In the genomic region with DNA sequence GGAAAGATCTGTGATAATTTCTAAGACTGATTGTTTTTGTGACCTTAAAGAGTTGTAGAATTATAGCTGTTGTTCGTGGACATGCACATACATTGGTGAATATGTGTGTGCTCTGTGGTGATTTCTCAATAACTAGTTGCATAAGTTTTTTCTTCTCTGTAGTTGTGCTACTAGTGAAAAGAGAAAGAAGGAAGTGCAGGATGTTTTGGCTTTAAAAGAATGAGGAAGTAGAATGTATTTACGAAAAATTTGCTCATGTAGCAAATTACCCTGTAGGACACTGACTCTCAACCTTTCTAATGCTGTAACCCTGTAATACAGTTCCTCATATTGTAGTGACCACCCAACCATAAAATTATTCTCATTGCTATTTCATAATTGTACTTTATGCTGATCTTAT, we compare ENCODE assay signal across 18 mouse cellular contexts.
DNase-seq lines count a peak whose midpoint lies in the region; ATAC-seq lines count a peak whose summit lies in the region.
"Had no signal": no experiment of that assay in that cellular context is flagged by ENCODE, and none has a peak within 500 bp of the region (broad histone marks: within the 10 kb centered on the region; RNA-seq: fewer than 3 reads in every experiment).

No protein-coding gene starts in this region.

- DNase-seq in lung, postnatal 25 days (ENCODE audit: low spot score) = peak; percentile 28
- DNase-seq in lung, postnatal 10 days = no peak
- peak; percentile 10 for DNase-seq in c-Kit-positive CD71-negative TER-119-negative erythroid progenitor cells, embryonic 14.5 days (ENCODE audit: low read depth)
- no peak for DNase-seq in heart, adult 11 months
- no peak for DNase-seq in natural killer cell, adult 2 months (ENCODE audit: low spot score in 2 of 2)
- DNase-seq in spleen, postnatal 4 days (ENCODE audit: low spot score in 2 of 2) = no peak
- DNase-seq: adrenal gland, postnatal 36 days; cerebellum, adult 11-12 months; cerebellum, postnatal 10 days; forebrain, postnatal 0 days; gastrocnemius, postnatal 25 days; kidney, adult 18-20 months; kidney, postnatal 4 days; layer of hippocampus, adult 9-11 months; left cerebral cortex, postnatal 4 days; thymus, postnatal 14 days had no signal

- ATAC-seq in megakaryocyte progenitor cell, adult 5-6 weeks (replicated peaks; ENCODE audit: poor library complexity) = peak; percentile 98
- ATAC-seq: forebrain, postnatal 0 days; midbrain, embryonic 16.5 days had no signal

Comparison
In these comparisons a context has a peak if more than half of its experiments do, and no peak if none do; other contexts are left out.
1. DNase-seq: peak in lung, postnatal 25 days (single experiment) and c-Kit-positive CD71-negative TER-119-negative erythroid progenitor cells, embryonic 14.5 days (single experiment); none in lung, postnatal 10 days (single experiment), heart, adult 11 months (single experiment), natural killer cell, adult 2 months (0 of 2) and spleen, postnatal 4 days (0 of 2).